Mouse (Mus musculus) neural tube, embryonic 10.5 days (tissue): ENCODE results near the gene Cs.
A peak's percentile ranks its signal among the peaks of the same experiment; 100 is the strongest.

Experiments used
- DNase-seq: peaks from one replicate; pipeline ENCODE4 v3.0.0-alpha.2; 2017; ENCODE audit warnings: low spot score; ENCODE audit errors: extremely low spot score

Gene Cs

GRCm38 (mm10) chr10:128372989-128373748, 35.6 kb downstream of the Cs start:
- no peak for DNase-seq

- DNase-seq = no peak
Measured at GRCm38 (mm10) chr10:128374393-128374792, 36.9 kb downstream of the Cs start.

- DNase-seq = no peak
Measured at GRCm38 (mm10) chr10:128376099-128376454, 38.5 kb downstream of the Cs start.

GRCm38 (mm10) chr10:128376455-128377211, 39.1 kb downstream of the Cs start, which contains the start of gene Ankrd52:
Gene Ankrd52 (plus strand): TSS chr10:128377115.
- peak; percentile 88 for DNase-seq

GRCm38 (mm10) chr10:128377222-128377939, 39.8 kb downstream of the Cs start:
- peak; percentile 74 for DNase-seq

- no peak for DNase-seq
Measured at GRCm38 (mm10) chr10:128377940-128378448, 40.5 kb downstream of the Cs start.

- no peak for DNase-seq
Measured at GRCm38 (mm10) chr10:128378462-128378861, 40.9 kb downstream of the Cs start.

- DNase-seq = no peak
Measured at GRCm38 (mm10) chr10:128379260-128379659, 41.7 kb downstream of the Cs start.

- DNase-seq = no peak
Measured at GRCm38 (mm10) chr10:128380565-128380964, 43.0 kb downstream of the Cs start.

GRCm38 (mm10) chr10:128382482-128382881, 44.9 kb downstream of the Cs start:
- no peak for DNase-seq

- DNase-seq = no peak
Measured at GRCm38 (mm10) chr10:128385902-128386301, 48.4 kb downstream of the Cs start.

- no peak for DNase-seq
Measured at GRCm38 (mm10) chr10:128388941-128389340, 51.4 kb downstream of the Cs start.

GRCm38 (mm10) chr10:128389570-128389969, 52.0 kb downstream of the Cs start:
- DNase-seq = no peak

GRCm38 (mm10) chr10:128390366-128390765, 52.8 kb downstream of the Cs start:
- no peak for DNase-seq

- no peak for DNase-seq
Measured at GRCm38 (mm10) chr10:128391850-128392249, 54.3 kb downstream of the Cs start.

GRCm38 (mm10) chr10:128396017-128396673, 58.6 kb downstream of the Cs start:
- DNase-seq = no peak

GRCm38 (mm10) chr10:128396716-128397264, 59.3 kb downstream of the Cs start:
- DNase-seq = no peak

- no peak for DNase-seq
Measured at GRCm38 (mm10) chr10:128397466-128397865, 59.9 kb downstream of the Cs start.

- no peak for DNase-seq
Measured at GRCm38 (mm10) chr10:128400338-128400737, 62.8 kb downstream of the Cs start.

GRCm38 (mm10) chr10:128401056-128401455, 63.5 kb downstream of the Cs start, which contains the start of gene Slc39a5:
Gene Slc39a5 (minus strand): TSS chr10:128401229.
- DNase-seq = no peak

GRCm38 (mm10) chr10:128401638-128402037, 64.1 kb downstream of the Cs start:
- DNase-seq = no peak
